Mouse (Mus musculus): ENCODE results near the gene Otx2.

GRCm38 (mm10) chr14:48664001-48664810 lies 9.4 kb downstream of the Otx2 start:
- no peak for TF ChIP-seq CTCF (IDR thresholded peaks at IDR 0.05; ENCODE audit: insufficient read depth, low read length)
- no peak for TF ChIP-seq POLR2A (IDR thresholded peaks at IDR 0.05; ENCODE audit: borderline replicate concordance, extremely low read depth, low read depth, low read length)
